Comparison of ENCODE assay signal across 14 mouse cellular contexts in genomic region chr8:69793666-69794065, GRCm38 (mm10).
DNase-seq lines count a peak whose midpoint lies in the region.
"Had no signal": no experiment of that assay in that cellular context is flagged by ENCODE, and none has a peak within 500 bp of the region (broad histone marks: within the 10 kb centered on the region; RNA-seq: fewer than 3 reads in every experiment).

No protein-coding gene starts in this region.

- peak; percentile 2 for DNase-seq in kidney, adult 11 months
- no peak for DNase-seq in kidney, postnatal 10 days
- peak; percentile 0 for DNase-seq in ovary, adult 18-20 months (ENCODE audit: low spot score)
- no peak for DNase-seq in ovary, postnatal 10 days (ENCODE audit: low spot score)
- peak; percentile 36 for DNase-seq in testis, postnatal 10 days (ENCODE audit: low spot score)
- no peak for DNase-seq in testis, postnatal 14 days (ENCODE audit: low spot score)
- peak; percentile 14 to 32 for DNase-seq in urinary bladder, postnatal 4 days (ENCODE audit: low spot score in 2 of 2)
- DNase-seq in urinary bladder, adult 18-20 months (ENCODE audit: low spot score in 2 of 2): no peak
- DNase-seq: adrenal gland, postnatal 14 days; cerebellum, adult 11-12 months; cerebellum, adult 9-10 months; cerebellum, postnatal 25 days; heart, adult 2 months; heart, postnatal 14 days had no signal

Comparison
In these comparisons a context has a peak if more than half of its experiments do, and no peak if none do; other contexts are left out.
1. DNase-seq: peak in kidney, adult 11 months (single experiment), ovary, adult 18-20 months (single experiment), testis, postnatal 10 days (single experiment) and urinary bladder, postnatal 4 days (2 of 2); none in kidney, postnatal 10 days (single experiment), ovary, postnatal 10 days (single experiment), testis, postnatal 14 days (single experiment) and urinary bladder, adult 18-20 months (0 of 2).